Mouse (Mus musculus) right cerebral cortex, postnatal 10 days (tissue): ENCODE measurements around the gene Tenm1.

Experiments
- DNase-seq, 2 experiments: peaks; one replicate each; pipeline ENCODE4 v3.0.0; 2021; ENCODE audit warnings: low spot score in 2 of 2

Gene Tenm1

DNA sequence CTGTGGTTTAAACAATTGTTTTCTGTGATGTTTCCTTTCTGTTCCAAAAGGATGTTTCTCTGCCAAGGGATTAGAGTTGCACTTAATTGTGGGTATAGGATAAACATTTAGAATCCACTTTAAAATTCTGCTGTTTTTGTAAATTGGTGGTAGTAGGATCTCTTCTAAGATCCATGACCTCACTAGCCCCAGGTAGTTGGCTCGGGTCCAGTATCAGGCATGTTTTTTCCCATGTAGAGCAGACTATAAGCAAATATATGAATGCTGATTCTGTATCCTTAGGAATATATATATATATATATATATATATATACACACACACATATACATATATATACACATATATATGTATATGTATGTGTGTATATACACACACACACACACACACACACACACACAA lies 567.2 kb downstream of the Tenm1 start:
- DNase-seq, result no peak

DNA sequence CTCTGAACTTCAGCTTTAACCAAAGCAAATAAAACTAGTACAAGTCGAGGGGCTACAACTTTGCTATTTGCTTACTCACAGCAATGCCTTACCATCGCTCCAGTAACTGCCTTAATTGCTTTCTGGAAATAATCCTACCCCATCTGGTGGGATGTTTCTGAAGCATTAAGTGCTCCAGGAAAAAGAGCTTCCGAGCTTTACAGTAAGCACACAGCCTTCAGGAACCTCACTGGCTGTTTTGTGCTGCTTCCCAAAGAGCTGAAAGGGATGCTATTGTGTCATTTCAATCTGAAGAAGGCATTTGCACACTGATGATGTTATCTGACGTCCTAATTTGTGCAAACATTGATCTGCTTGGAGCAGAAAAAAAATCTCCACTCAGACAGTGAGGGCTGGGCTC lies 647.4 kb downstream of the Tenm1 start:
- no peak for DNase-seq

DNA sequence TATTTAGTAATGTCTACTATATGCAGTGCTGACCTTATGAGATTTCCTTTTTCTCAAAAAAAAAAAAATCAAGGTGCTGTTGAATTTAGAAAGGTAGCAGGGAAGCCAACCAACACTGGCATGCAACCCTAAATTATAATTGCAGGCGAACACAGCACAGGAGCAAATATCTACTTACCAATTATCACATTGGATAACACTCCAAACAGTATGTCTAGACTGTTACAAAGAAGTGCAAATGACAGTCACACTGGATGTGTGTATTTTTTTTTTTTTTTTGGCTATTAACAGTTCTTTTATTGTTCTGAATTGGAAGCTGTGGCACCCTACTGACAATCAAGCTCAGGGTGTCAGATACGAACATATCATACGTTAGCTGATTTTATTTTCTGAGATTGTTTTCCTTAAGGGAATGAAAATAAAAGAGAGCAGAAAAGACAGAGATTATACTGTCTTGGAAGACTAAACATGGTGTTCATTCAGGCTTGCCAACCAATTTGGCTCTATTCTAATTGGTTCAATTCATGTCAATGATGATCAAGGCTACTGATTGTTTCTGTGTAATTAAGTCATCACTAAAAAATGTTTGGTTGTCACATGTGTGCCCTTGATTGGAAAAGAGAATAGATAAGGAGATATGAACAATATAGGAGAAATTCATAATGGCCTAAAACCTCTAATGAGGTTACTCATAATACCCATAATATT lies 710.7 kb downstream of the Tenm1 start:
- DNase-seq, result no peak

DNA sequence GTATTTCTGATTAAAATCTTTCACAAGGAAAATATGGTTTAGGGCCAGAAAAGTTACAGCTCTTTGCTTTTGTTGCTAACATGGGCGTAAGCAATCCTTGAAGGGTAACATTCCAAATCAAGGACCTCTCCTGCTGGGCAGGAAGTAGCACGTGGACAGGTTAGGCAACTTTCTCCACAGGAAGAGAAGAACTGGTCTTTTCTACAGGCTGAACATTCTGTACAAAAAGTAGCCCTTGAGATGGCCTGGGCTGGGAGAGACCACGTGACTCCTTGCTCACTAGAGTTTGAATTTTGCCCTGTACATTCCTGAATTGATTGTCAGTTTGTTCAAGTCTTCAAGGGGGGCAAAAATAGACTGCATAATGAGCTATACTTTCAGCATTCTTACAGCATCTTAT lies 728.6 kb downstream of the Tenm1 start:
- DNase-seq, result no peak

DNA sequence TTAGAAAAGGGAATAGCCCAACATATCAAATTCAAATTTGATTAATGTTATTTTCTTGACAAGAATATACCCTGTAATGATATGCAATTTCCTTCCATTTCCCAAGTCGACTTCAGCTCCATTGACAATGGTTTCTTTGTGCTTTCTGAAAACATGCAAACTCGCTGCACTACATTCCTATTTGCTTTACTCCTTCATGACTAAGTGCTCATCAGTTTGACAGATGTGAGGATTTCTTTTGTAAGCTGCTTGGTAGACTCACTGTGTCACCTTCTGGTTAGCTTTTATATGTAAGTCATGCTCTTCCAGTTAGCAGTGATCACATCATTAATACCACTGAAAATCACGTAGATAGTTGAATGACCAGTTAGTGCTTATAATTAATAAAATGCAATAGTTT lies 781.8 kb downstream of the Tenm1 start:
- DNase-seq, result no peak

DNA sequence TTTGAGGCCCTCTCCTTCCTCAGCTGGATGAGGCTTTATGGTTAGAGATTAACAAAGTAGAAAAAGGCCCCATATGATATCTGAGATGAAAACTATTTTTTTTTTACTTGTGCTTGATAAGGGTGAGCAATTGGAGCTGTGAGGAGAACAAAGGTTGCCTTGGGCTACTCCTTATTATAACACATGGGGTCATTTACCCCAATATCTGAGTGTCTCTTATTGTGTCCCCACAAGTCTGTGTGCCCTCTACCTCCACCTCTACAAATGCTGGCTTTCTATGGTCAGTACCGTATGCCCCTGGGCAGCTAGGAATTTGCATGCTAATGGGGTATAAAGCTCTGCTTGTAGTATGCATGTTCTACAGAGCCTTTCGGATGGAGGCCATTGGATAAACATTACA lies 848.4 kb downstream of the Tenm1 start:
- DNase-seq, result no peak

DNA sequence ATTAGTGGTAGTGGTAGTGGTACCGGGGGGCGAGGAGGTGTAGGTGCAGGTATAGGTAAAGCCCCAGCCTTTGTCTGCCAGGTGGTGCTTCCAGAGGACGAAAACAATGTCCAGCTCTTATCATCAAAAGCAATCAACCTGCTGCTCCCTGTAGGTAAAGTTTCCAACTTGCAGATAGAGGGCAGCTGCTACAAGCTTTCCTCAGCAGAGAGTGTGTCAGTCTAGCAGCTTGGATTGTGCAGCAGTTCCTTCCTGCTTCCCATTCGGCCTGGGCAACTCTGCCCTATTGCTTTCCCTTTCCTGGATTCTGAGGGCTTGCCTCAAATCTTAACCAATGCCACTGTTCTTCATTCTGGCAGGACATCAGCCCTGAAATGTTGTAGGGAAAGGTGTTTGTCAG lies 870.2 kb downstream of the Tenm1 start:
- DNase-seq, result no peak

DNA sequence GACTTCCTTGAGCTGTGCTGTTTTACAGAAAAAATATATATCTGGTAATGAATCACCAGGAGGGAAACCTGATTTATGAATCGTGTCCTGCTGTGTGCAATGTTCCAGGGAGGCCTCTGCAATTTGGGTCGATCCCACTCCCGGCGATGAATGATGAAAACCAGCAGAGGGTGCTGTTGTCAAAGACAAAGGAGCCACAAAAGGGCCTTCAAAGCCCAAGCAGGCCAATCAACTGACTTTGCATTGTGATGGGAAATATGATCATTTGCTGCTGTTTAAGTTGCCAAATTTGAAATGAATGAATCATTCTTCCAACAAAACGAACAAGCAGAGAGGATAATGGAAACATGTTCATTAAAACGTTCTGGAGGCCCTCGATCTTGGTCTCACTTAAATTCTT lies 871.6 kb downstream of the Tenm1 start:
- peak; percentile 40 to 63 for DNase-seq

DNA sequence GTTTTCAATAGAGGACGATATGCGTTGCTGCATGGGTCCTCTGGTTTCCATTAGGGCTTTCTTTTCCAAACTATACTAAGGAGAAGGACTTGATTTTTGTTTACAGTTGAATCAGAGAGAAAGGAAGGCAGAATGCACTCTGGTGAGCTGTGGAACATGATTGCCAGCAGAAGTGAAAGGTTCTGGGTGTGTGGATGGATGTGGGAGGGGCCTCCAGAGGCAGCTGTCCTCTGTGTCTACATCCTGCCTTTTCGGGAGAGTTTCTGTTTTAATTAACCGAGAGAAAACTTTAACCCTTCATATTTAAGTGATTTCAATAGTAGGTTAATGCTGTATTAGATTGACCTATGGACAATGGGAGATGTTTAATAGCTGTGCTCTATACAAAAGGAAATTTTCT lies 880.4 kb downstream of the Tenm1 start:
- DNase-seq, result no peak

DNA sequence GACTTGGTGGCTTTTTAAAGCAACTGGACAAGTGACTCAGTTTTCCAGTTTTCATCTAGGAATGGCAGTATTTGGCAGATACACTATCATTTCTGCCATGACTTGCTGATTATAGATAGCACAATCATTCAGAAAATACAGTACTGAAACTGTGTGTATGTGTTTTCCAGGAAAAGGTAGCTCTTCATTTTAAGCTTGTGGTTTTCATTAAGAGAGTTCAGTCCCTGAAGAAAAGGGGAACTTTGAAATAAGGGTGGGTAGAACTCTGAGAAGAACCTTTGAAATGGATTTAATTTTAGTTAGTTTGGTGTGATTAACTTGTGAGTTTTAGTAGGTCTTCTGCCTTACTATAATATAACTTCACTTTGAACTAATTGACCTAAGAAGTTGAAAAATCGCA lies 883.9 kb downstream of the Tenm1 start:
- DNase-seq, result no peak

DNA sequence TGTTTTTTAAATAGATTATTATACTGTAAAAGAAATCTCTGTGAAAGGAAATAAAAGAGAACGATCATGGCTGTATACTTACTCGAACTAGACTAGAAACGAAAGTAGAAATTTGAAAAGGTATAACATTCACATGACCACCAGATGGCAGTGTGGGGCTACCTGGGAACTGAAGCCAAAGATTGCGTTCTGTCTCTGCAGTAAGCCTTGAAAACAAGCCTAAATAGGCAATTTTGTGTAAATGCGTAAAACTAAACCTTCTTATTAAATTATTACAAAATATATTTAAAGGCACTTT lies 888.2 kb downstream of the Tenm1 start:
- peak; percentile 65 to 81 for DNase-seq

DNA sequence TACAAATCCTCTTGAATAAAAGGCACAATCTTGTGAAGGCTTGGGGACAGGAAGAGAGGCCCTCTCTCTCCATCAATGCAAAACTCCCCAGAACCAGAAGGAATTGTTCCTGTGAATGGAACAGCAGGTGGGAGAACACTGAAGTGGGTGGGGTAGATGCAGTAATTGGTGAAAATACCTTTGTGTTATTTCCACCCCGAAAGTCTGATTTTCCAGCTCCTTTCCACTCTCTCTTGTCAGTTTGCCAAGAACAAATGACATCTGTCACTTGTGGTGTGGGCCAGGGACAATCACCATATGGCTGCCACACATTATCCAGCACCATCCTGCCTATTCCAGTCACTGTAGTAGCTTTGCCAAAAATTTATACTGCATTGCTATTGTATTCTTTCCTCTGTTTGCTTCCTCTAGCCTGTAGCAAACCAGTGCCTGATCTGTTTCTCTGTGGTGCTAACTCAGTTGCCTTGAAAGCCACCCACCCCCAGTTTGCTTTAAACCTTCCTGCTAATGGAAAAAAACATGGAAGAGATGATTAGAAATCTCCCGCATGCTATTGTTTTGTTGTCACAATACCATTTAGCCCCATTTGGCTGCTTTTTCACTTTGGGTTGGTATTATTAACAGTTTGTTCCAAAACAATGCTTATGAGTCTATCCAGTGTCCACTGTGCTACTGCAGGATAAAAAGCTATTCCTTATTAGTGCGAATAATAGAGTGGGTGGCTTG lies 888.7 kb downstream of the Tenm1 start:
- no peak for DNase-seq

DNA sequence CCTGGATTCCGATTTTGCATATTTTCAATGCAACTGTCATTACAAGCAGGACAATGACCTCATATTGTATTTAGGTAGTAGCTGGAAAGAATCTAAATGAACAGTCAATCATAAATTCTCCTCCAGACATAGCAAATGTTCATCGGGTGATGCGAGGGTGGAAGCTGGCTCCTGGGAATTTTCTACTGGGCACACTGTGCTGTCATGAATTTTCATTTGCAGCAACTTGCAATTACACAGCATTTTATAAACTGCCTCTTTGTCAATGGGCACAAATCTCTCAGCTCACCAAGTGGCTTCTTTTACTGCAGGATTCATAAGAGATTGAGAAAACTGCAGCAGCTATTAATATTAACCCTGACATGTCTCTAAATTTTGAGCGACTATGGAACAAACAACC lies 898.2 kb downstream of the Tenm1 start:
- DNase-seq, result no peak

DNA sequence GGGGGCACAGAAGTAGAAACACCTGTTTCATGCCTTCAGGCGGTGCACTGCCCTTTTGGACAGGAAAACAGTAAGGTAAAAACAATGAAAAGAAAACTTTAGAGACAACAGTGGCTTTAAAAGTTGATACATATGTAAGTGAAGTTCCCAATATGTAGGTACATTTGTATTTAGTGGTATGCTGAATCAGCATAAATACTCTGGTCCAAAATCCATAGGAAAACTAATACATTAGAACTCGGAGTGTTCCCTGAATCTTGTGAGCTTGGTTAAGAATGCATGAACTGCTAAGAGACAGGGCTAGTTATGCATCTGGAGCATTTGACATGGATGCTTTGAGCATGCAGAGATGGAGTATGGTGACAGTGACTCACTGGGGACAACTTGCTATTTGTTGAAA lies 906.1 kb downstream of the Tenm1 start:
- no peak for DNase-seq

DNA sequence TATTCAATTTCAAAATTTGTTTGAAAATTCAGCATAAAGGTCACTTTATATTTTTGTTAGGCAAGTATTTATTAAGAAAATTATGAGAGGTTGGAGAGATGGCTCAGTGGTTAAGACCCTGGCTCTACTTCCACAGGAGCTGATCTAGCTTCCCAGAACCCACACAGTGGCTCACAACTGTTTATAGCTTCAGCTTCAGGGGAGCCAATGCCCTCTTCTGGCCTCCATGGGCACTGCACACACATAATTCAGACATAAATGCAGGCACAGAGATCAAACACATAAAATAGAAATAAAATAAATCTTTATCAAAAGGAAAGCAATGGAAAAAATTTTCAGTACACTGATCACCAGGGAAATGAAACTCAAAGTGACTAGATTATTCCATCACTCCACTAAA lies 916.4 kb downstream of the Tenm1 start:
- no peak for DNase-seq

DNA sequence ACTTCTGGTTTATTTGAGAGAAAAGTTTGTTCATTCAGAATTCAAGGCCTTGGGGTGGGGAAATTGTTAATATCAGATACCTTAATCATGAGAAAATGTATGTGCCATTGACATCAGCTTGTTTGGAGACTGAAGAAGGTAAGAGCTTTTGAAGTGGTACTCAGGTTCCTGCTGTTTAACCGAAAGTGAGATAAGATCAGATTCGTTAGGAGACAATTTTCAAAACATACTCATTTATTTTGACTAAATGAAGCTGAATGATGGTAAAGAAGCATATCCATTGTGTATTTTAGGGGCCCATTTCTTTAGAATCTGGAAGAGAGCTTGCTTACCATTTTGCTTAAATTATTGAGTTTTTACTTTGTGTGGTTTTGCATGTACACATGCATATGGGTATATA lies 917.8 kb downstream of the Tenm1 start:
- DNase-seq, result no peak

DNA sequence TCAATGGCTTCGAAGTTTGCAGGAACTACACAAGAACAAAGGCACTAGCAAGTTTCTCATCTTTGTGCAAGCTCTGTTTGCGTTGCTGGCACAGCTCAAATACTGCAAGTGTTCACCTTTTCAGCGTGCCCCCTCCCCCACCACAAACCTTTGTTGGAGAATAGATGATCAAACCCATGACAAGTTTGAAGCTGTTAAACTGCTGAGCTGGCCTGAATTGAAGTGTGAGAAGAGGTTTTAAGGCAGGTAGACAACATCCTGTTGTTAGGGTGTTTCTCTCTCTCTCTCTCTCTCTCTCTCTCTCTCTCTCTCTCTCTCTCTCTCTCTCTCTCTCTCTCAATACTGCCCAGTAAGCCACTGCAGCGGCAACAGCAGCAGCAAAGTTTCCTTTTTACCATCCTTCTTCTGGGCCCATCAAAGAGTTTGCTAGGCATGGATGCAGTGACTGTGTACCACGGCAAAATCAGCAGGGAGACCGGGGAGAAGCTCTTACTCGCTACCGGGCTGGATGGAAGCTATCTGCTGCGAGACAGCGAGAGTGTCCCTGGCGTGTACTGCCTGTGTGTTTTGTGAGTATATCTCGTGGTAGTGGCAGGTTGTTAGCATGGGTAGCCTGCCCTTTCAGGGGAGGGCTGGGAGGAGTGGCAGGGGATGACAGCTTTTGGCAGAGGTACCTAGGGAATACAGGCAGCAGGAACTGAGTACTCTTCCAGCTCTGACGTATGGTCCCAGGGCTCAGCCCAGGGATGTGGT lies 926.5 kb downstream of the Tenm1 start, which contains the start of gene Sh2d1a:
Gene Sh2d1a, plus strand, starts transcription at position 163 of the 753 bp plus-strand sequence.
- DNase-seq, result no peak

DNA sequence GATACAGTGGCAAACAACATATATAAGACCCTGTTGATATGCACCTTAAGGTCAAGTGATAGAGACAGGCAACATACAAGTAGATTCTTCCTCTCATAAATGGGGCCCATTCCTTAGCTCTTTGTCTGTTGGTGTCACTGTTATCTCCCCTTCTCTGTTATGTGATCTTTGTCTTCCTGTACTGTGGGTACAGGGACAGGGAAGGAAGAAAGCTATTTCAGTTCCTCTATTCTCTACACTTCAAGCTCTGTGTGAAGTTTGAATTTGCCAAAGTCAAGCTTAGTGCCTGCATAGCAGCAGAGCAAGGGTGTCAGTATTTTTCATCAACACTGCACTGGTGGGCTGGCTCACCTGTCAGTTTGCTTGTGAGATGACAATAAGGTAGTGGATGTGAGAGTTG lies 928.4 kb downstream of the Tenm1 start:
- no peak for DNase-seq

DNA sequence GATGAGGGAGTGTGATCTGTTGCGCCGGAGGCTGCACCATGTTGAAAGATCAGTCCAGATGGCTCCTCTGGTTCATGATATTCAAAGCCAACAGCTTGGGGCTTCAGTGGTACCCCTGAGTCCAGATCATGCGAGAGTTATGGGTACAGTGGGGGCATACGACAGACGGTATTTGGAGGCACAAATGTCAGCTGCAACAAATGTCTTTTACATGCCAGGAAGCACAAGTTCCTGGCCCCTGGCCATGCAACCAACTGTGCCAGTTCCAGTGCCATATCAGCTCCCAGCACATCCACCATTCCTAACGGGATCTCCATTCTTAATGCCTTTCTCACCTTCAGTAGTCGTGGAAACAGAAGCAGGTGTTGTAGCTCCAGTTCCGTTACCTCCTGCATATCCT lies 938.6 kb downstream of the Tenm1 start:
- no peak for DNase-seq

DNA sequence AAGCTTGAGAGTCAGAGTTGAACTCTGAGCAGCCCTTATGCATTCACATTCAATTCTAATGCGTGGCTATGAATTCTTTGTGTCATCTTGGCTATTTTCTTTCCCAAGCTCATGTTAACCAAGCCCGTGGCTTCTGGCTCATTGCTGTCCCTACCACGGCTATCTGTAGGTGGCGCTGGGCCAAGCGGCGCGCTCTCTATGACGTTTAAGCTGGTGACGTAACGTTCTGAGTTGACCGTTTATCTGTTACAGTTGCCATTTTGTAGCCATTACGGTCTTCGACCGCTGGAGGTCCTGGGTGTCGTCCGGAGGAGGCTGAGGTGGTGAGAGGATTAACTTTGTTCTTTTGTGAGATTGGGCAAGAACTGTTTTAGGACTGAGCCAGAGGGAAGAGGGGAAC lies 939.5 kb downstream of the Tenm1 start, which contains the start of gene Tex13c2:
Gene Tex13c2, plus strand, starts transcription at position 246 of the 400 bp plus-strand sequence.
- DNase-seq, result no peak
